Mouse (Mus musculus) liver, embryonic 15.5 days (tissue): ENCODE data around the gene Dgkh. TPM values are rescaled to one million over a fixed set of nuclear protein-coding genes. Genes with fewer than 3 reads are reported as not detected.

Experiments
- ATAC-seq: fragments of 200-750 bp; cut with Nextera tagmentation; 2 replicates; pipeline ENCODE4 v1.8.0; 2017; ENCODE audit warnings: moderate number of reproducible peaks, mild to moderate bottlenecking, moderate library complexity; ENCODE audit not compliant: insufficient read depth
- H3K27ac ChIP-seq: fragments of 300-500 bp; sonication (generic); replicated peaks from 2 replicates; pipeline ENCODE4 v1.5.1; 2015; ENCODE audit warnings: mild to moderate bottlenecking, inconsistent platforms
- H3K27me3 ChIP-seq: fragments of 300-500 bp; sonication (generic); 2 replicates; pipeline ENCODE4 v1.6.1; 2015; ENCODE audit warnings: mild to moderate bottlenecking, inconsistent platforms
- H3K36me3 ChIP-seq: fragments of 300-500 bp; sonication (generic); replicated peaks from 2 replicates; pipeline ENCODE4 v1.6.1; 2015; ENCODE audit warnings: moderate library complexity, mild to moderate bottlenecking, inconsistent platforms
- H3K4me1 ChIP-seq: fragments of 300-500 bp; sonication (generic); replicated peaks from 2 replicates; pipeline ENCODE4 v1.6.1; 2015; ENCODE audit warnings: inconsistent platforms
- H3K4me2 ChIP-seq: fragments of 300-500 bp; sonication (generic); 2 replicates; pipeline ENCODE4 v1.6.1; 2015; ENCODE audit warnings: moderate library complexity, mild to moderate bottlenecking, inconsistent platforms
- H3K4me3 ChIP-seq: fragments of 300-500 bp; sonication (generic); replicated peaks from 2 replicates; pipeline ENCODE4 v1.5.1; 2015; ENCODE audit warnings: mild to moderate bottlenecking, inconsistent platforms
- H3K9ac ChIP-seq: fragments of 300-500 bp; sonication (generic); 2 replicates; pipeline ENCODE4 v1.6.1; 2015; ENCODE audit warnings: moderate library complexity, mild to moderate bottlenecking, inconsistent platforms
- H3K9me3 ChIP-seq: fragments of 300-500 bp; sonication (generic); replicated peaks from 2 replicates; pipeline ENCODE4 v1.6.1; 2016; ENCODE audit warnings: inconsistent platforms
- WGBS: fragments of 180-500 bp; shearing (Covaris S2); methylation state at CpG from one replicate; pipeline ENCODE4 v1.1.7; 2015; ENCODE audit warnings: mixed read lengths; ENCODE audit not compliant: insufficient replicate concordance; 5-methylcytosine and 5-hydroxymethylcytosine counted together
- polyA plus RNA-seq: library from polyadenylated mRNA; unstranded; fragments of >200 nt; fragmentation: Nextera tagmentation; extraction: Ambion mirVana; gene quantifications from 2 replicates; pipeline ENCODE4 v1.2.1, GENCODE M21; 2015

Dgkh gene
- polyA plus RNA-seq, 1 experiment from 2014 or later = 0.25 TPM

- Histone ChIP-seq H3K4me2 (no peak overlapping the region), H3K9me3 (no peaks in the 10 kb centered on the region), H3K27me3 (no peaks in the 10 kb centered on the region), H3K4me1 (peaks cover 31% of the 10 kb centered on the region), H3K27ac (no peak overlapping the region), H3K9ac (no peak overlapping the region), H3K4me3 (no peak overlapping the region), H3K36me3 (0 out of 2 replicates have a peak, but pooled peaks cover 2% of the 10 kb centered on the region)
- WGBS = 81% methylated on average over 2 of the region's 2 CpGs
- ATAC-seq = no peak
Measured at GRCm38 (mm10) chr14:78525059-78525458, 207.5 kb downstream of the Dgkh start.

GRCm38 (mm10) chr14:78510713-78511112, 221.9 kb downstream of the Dgkh start:
- H3K9me3 ChIP-seq = no peaks in the 10 kb centered on the region
- H3K4me2 ChIP-seq = no peak overlapping the region
- no peak overlapping the region for H3K27ac ChIP-seq
- H3K4me1 ChIP-seq = no peaks in the 10 kb centered on the region
- H3K9ac ChIP-seq = no peak overlapping the region
- peaks cover 77% of the 10 kb centered on the region for H3K36me3 ChIP-seq
- 87% methylated on average over 9 of the region's 9 CpGs for WGBS
- no peak overlapping the region for H3K4me3 ChIP-seq
- no peak for ATAC-seq
- no peaks in the 10 kb centered on the region for H3K27me3 ChIP-seq

DNA sequence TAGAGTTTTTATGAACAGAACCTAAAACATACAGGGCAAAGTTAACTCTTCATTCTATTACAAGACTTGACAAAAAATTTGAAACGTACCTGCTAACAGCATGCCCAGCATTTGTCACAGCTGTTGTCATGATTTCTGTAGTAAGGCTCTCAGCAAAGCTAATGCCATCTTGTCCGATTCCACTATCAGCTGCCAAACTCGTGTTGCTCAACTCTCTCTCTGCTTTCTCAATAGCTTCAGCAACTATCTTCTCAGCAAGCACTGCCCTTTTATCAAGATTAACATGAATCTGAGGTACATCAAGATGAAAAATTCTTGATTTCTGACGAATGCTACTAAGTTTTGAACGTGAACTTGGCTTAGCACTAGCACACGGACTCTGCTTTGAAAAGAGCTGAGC, 222.8 kb downstream of the Dgkh start:
- 76% methylated on average over 6 of the region's 6 CpGs for WGBS
- Histone ChIP-seq H3K4me2 (no peak overlapping the region), H3K9ac (no peak overlapping the region), H3K27ac (no peak overlapping the region), H3K4me1 (no peaks in the 10 kb centered on the region), H3K36me3 (peaks cover 82% of the 10 kb centered on the region), H3K27me3 (no peaks in the 10 kb centered on the region), H3K9me3 (no peaks in the 10 kb centered on the region), H3K4me3 (no peak overlapping the region)
- no peak for ATAC-seq

Other genes starting within 250 kb of the Dgkh start
- 6.7 and 7.2 TPM in 2 replicates for gene Akap11, start 196.0 kb downstream of the Dgkh start, polyA plus RNA-seq
- gene Vwa8, start 116.3 kb upstream of the Dgkh start, polyA plus RNA-seq = 7.9 and 8.2 TPM in 2 replicates